Mouse (Mus musculus): ENCODE measurements around the gene Apoa4. TPM values are rescaled to one million over a fixed set of nuclear protein-coding genes. Genes with fewer than 3 reads are reported as not detected.

The Apoa4 gene
- polyA plus RNA-seq, 1 experiment, result not detected

DNA sequence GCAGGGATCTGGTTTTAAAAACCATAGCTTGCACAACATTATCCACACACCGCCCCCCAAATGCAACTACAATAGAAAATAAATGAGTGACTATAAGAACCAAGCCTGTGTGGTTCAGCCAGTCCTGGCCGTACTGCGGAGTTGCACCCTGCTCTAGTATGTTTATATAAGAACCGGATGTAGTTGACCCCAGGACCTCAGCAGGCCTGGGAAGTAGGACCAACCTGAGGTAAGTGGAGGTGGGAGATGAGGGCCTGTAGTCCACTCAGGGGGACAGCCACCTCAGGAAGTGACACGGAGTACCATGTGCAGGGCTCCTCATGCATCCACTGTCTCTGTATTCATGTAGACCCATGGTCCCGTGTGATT, 33.0 kb upstream of the Apoa4 start:
- TF ChIP-seq POLR2A (IDR thresholded peaks at IDR 0.05; ENCODE audit: low read depth, low read length) (no peak), CTCF (IDR thresholded peaks at IDR 0.05; ENCODE audit: borderline replicate concordance, insufficient read depth, low read length) (no peak)
- Histone ChIP-seq H3K4me1 (ENCODE audit: control insufficient read depth, insufficient read depth, low read length) (peaks cover 10% of the 10 kb centered on the region), H3K4me3 (ENCODE audit: insufficient read depth, low read length) (no peak overlapping the region), H3K27ac (ENCODE audit: insufficient read depth, low read length) (no peak overlapping the region)

DNA sequence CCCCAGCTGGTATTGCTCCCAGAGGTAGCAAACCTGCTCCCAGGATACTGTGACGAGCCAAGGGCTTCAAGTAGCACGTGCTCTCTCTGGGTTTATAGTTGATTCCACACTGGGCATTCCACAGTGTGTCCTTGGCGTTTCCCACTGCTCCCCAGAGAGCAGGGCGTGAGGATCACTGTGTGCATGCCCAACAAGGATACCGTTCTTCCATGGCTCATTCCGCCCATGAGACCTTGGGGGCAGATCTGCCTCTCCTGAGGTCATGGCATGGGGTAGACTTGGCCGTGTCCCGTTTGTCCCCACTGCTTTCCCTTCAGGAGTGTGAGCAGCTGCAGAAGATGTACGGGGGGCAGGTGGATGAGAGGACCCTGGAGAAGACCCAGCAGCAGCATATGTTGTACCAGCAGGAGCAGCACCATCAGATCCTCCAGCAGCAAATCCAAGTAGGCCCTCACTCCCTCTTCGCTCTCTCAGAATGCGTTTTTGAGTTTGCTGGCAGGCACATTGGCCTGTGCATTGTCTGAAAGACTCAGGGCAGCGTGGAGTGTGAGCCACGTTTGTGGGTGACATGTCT, 32.0 kb upstream of the Apoa4 start:
- H3K4me3 ChIP-seq (ENCODE audit: insufficient read depth, low read length), result no peak overlapping the region
- H3K27ac ChIP-seq (ENCODE audit: insufficient read depth, low read length), result no peak overlapping the region
- TF ChIP-seq CTCF (IDR thresholded peaks at IDR 0.05; ENCODE audit: borderline replicate concordance, insufficient read depth, low read length), result no peak
- TF ChIP-seq POLR2A (IDR thresholded peaks at IDR 0.05; ENCODE audit: low read depth, low read length), result no peak

DNA sequence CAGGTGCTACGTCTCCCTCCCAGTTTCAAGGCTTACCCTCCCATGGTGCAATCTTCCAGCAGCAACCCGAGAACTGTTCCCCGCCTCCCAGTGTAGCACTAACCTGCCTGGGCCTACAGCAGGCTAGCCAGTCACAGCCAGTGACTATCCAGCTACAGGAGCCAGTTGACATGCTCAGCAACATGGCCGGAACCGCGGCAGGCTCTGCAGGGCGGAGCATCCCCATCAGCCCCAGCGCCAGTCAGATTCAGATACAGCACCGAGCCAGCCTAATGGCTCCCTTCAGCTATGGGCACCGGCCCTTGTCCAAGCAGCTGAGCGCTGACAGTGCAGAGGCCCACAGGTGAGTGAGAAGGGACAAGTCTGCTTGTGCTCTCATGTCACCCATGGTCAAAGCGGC, 30.0 kb upstream of the Apoa4 start:
- H3K4me1 ChIP-seq (ENCODE audit: control insufficient read depth, insufficient read depth, low read length), result peaks cover 13% of the 10 kb centered on the region
- H3K4me3 ChIP-seq (ENCODE audit: insufficient read depth, low read length), result no peak overlapping the region
- no peak for TF ChIP-seq CTCF (IDR thresholded peaks at IDR 0.05; ENCODE audit: borderline replicate concordance, insufficient read depth, low read length)
- TF ChIP-seq POLR2A (IDR thresholded peaks at IDR 0.05; ENCODE audit: low read depth, low read length), result no peak
- H3K27ac ChIP-seq (ENCODE audit: insufficient read depth, low read length), result no peak overlapping the region

More for the DNA sequence above, 32.0 kb upstream of the Apoa4 start:
- peaks cover 10% of the 10 kb centered on the region for H3K4me1 ChIP-seq (ENCODE audit: control insufficient read depth, insufficient read depth, low read length)

DNA sequence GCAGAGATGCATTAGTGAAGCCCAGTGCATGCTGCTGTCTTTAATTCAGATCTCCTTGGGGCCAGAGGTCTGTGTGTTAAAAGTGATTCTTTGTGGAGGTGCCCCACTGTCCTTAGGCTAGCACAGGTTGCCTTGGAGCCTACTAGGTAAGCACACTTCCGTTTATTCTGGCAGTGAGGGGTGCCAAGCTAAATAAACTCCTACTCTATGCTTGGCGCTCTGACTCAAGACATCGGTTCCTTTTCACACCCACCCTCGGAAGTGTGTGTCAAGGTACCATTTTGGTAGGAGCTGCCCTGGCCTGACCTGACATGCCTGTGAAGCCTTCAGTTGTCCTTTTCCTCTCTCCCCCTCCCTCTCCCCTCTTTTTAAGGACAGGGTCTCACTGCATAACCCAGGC, 26.2 kb upstream of the Apoa4 start:
- H3K27ac ChIP-seq (ENCODE audit: insufficient read depth, low read length), result no peak overlapping the region
- peaks cover 6% of the 10 kb centered on the region for H3K4me1 ChIP-seq (ENCODE audit: control insufficient read depth, insufficient read depth, low read length)
- no peak overlapping the region for H3K4me3 ChIP-seq (ENCODE audit: insufficient read depth, low read length)
- TF ChIP-seq CTCF (IDR thresholded peaks at IDR 0.05; ENCODE audit: borderline replicate concordance, insufficient read depth, low read length), result no peak

DNA sequence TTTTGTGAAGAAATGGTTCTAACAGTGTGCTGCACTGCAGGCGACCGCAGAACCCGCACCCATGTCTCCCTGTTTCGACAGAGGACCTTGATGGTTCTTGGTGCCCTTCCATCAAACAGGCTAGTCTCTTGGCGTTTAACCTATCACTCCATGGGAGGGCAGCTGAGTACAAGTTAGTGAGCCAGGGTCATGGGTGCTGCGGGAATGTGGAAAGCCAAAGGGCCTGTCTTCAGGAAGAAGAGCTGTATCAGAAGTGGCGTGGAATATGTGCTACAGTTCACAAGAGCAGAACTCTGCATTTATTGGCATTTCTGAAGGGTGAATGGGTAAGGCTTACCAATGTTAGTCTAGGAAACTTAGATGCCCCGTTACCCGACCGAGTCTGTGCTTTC, 25.6 kb upstream of the Apoa4 start:
- Histone ChIP-seq H3K4me3 (ENCODE audit: insufficient read depth, low read length) (no peak overlapping the region), H3K27ac (ENCODE audit: insufficient read depth, low read length) (no peak overlapping the region), H3K4me1 (ENCODE audit: control insufficient read depth, insufficient read depth, low read length) (peaks cover 6% of the 10 kb centered on the region)
- TF ChIP-seq CTCF (IDR thresholded peaks at IDR 0.05; ENCODE audit: borderline replicate concordance, insufficient read depth, low read length) (no peak), POLR2A (IDR thresholded peaks at IDR 0.05; ENCODE audit: low read depth, low read length) (no peak)

DNA sequence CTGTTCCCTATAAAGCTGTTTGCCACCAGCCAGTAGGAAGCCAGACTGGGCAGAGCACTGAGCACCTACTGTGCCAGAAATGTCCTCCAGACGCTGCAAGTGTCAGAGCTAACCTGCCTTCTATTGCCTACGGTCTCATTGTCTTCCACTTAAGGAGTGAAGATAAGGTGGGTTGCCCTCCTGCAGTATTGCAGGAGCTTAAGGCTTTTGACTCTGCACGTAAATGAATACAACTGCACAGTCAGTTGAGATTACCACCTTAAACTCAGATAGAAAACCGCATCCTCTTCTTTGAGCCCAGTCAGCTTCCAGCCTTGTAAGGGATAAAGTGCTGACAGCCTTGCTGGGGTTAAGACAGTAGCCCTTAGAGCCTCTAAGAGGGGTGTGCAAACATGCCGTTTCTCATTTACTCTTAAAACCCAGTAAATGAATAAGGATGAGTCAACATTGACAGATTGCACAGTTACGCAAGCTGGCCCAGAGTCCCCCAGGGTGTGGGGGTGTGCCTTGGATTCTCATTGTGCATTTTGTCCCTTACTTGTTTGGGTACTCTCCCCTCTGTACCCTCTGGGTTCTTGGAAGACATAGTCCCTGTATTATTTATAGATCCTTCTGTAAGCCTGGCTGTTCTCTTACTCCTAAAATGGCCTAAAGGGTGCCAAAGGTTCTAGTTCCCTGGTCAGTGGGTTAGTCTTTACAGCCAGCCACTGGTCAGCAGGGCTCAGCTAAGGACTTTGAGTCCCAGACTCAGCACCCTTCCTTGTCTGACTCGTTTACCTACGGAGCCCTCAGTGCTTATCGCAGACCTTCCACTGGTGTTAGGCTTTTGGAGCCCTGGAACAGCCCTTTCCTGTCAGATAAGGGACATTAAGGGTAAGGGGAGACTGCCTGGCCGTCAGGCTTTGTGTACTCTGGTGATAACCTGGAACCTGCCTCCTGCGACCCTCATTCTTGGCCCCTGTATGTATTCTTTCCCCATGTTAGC, 24.9 kb upstream of the Apoa4 start:
- Histone ChIP-seq H3K27ac (ENCODE audit: insufficient read depth, low read length) (no peak overlapping the region), H3K4me1 (ENCODE audit: control insufficient read depth, insufficient read depth, low read length) (peaks cover 6% of the 10 kb centered on the region), H3K4me3 (ENCODE audit: insufficient read depth, low read length) (no peak overlapping the region)
- TF ChIP-seq POLR2A (IDR thresholded peaks at IDR 0.05; ENCODE audit: low read depth, low read length) (no peak), CTCF (IDR thresholded peaks at IDR 0.05; ENCODE audit: borderline replicate concordance, insufficient read depth, low read length) (no peak)

DNA sequence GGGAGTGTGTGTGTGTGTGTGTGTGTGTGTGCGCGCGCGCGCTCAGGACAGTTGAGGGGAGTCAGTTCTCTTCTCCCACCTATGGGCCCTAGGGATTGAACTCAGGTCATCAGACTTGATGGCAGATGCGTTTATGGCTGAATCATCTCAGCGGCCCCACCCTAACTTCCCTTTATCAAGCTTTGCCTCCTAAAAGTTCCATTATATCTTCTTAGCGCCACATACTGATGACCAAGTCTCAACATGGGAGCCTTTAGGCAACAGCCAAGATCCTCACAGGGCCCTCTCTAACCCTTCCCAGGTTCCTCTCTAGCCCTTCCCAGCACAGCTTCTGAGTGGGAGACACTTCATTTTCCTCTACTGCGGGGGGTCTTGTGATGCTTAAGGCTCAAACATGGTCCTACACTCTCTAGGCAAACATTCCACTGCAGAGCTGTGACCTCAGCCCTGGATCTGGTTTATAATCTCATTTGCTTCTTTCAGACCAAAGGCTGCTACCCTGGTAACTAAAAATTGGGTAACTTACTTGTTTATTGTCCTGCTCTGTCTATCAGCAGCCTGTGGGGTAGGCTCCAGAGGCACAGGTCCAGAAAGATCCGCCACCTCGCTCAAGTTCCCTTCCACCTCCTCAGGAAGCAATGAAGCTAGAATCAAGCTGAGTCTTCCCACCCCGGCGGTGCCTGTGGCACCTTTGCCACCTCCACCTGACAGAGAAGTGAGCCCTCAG, 23.6 kb upstream of the Apoa4 start:
- Histone ChIP-seq H3K4me1 (ENCODE audit: control insufficient read depth, insufficient read depth, low read length) (peaks cover 6% of the 10 kb centered on the region), H3K4me3 (ENCODE audit: insufficient read depth, low read length) (no peak overlapping the region), H3K27ac (ENCODE audit: insufficient read depth, low read length) (no peak overlapping the region)
- TF ChIP-seq POLR2A (IDR thresholded peaks at IDR 0.05; ENCODE audit: low read depth, low read length), result no peak
- no peak for TF ChIP-seq CTCF (IDR thresholded peaks at IDR 0.05; ENCODE audit: borderline replicate concordance, insufficient read depth, low read length)

DNA sequence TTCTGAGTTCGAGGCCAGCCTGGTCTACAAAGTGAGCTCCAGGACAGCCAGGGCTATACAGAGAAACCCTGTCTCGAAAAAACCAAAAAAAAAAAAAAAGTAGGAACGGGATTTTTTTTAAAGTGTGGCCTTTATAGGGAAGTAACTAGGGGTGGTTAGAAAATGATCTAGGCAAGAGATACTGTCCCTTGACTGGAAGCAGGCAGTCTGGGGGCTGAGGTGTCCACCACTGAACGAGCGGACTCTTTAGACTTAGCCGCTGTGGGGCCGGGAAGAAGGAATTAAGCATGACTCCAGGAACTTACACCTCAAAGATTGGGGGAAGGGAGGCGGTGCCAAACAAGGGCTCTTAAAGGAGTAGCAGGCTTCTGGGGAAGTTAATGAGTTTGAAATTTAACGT, 22.3 kb upstream of the Apoa4 start:
- H3K27ac ChIP-seq (ENCODE audit: insufficient read depth, low read length), result no peak overlapping the region
- TF ChIP-seq POLR2A (IDR thresholded peaks at IDR 0.05; ENCODE audit: low read depth, low read length), result no peak
- TF ChIP-seq CTCF (IDR thresholded peaks at IDR 0.05; ENCODE audit: borderline replicate concordance, insufficient read depth, low read length), result no peak
- H3K4me1 ChIP-seq (ENCODE audit: control insufficient read depth, insufficient read depth, low read length), result peaks cover 6% of the 10 kb centered on the region
- no peak overlapping the region for H3K4me3 ChIP-seq (ENCODE audit: insufficient read depth, low read length)

DNA sequence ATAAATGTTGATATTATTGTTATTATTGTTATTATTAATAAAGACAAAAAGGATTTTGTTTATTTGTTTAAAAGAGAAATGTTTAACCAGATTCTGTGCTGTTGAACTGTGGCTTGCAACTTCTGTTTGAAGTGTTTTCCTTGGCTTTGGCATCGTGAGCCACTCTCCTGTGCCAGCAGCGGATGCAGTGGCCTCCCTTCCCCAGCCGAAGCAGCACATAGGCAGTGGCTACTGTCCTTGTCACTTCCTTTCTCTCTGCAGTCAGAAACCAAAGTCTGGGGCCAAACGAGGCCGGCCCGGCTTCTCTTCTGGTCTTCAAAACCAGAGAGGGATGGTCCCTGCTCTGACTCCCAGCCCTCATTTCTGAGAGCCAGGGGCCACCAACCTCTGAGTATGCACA, 17.4 kb upstream of the Apoa4 start:
- Histone ChIP-seq H3K4me3 (ENCODE audit: insufficient read depth, low read length) (no peak overlapping the region), H3K4me1 (ENCODE audit: control insufficient read depth, insufficient read depth, low read length) (no peaks in the 10 kb centered on the region)
- TF ChIP-seq CTCF (IDR thresholded peaks at IDR 0.05; ENCODE audit: borderline replicate concordance, insufficient read depth, low read length) (no peak), POLR2A (IDR thresholded peaks at IDR 0.05; ENCODE audit: low read depth, low read length) (no peak)

DNA sequence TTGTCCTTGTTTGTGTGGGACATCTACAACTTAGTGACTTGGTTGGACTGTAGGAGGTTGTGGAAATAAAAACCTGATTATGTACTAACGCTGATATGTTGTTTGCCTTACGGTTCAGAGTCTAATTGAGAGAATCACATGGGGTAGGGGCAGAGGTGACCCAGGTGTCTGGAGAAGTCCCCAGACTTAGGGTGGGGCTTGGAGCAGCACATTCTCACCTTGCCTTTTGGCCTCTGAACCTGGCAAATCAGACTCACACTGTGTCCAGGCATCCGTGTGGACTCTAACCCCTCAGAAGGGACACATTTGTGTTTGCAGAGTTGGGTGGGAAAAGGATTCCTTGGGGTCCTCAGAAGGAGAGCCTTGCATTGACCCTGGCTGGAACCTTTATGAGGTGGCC, 16.4 kb upstream of the Apoa4 start:
- no peak overlapping the region for H3K27ac ChIP-seq (ENCODE audit: insufficient read depth, low read length)
- no peak overlapping the region for H3K4me3 ChIP-seq (ENCODE audit: insufficient read depth, low read length)
- H3K4me1 ChIP-seq (ENCODE audit: control insufficient read depth, insufficient read depth, low read length), result no peaks in the 10 kb centered on the region
- TF ChIP-seq POLR2A (IDR thresholded peaks at IDR 0.05; ENCODE audit: low read depth, low read length) (no peak), CTCF (IDR thresholded peaks at IDR 0.05; ENCODE audit: borderline replicate concordance, insufficient read depth, low read length) (no peak)

More for the DNA sequence above, 17.4 kb upstream of the Apoa4 start:
- H3K27ac ChIP-seq (ENCODE audit: insufficient read depth, low read length), result no peak overlapping the region
